Mouse (Mus musculus): ENCODE data around the gene Ergic1. TPM values are rescaled to one million over a fixed set of nuclear protein-coding genes. Genes with fewer than 3 reads are reported as not detected.
A peak's percentile ranks its signal among the peaks of the same experiment; 100 is the strongest.

The Ergic1 gene
- polyA plus RNA-seq, 1 experiment: 218 TPM

GRCm38 (mm10) chr17:26605636-26606035 is 44.3 kb downstream of the Ergic1 start:
- DNase-seq (ENCODE audit: low read depth): no peak
- TF ChIP-seq CTCF (IDR thresholded peaks at IDR 0.05; ENCODE audit: borderline replicate concordance, extremely low read depth, insufficient read depth, insufficient read length): no peak
- no peak for TF ChIP-seq POLR2A (IDR thresholded peaks at IDR 0.05; ENCODE audit: borderline replicate concordance, extremely low read depth, insufficient read depth, insufficient read length, poor library complexity, severe bottlenecking)

GRCm38 (mm10) chr17:26606516-26606915 is 45.2 kb downstream of the Ergic1 start:
- TF ChIP-seq POLR2A (IDR thresholded peaks at IDR 0.05; ENCODE audit: borderline replicate concordance, extremely low read depth, insufficient read depth, insufficient read length, poor library complexity, severe bottlenecking) (no peak), CTCF (IDR thresholded peaks at IDR 0.05; ENCODE audit: borderline replicate concordance, extremely low read depth, insufficient read depth, insufficient read length) (no peak)
- DNase-seq (ENCODE audit: low read depth): no peak

- DNase-seq (ENCODE audit: low read depth): no peak
- TF ChIP-seq POLR2A (IDR thresholded peaks at IDR 0.05; ENCODE audit: borderline replicate concordance, extremely low read depth, insufficient read depth, insufficient read length, poor library complexity, severe bottlenecking): no peak
- TF ChIP-seq CTCF (IDR thresholded peaks at IDR 0.05; ENCODE audit: borderline replicate concordance, extremely low read depth, insufficient read depth, insufficient read length): no peak
These were observed 47.1 kb downstream of the Ergic1 start for GRCm38 (mm10) chr17:26608348-26608747.

GRCm38 (mm10) chr17:26608877-26609276 is 47.6 kb downstream of the Ergic1 start:
- TF ChIP-seq POLR2A (IDR thresholded peaks at IDR 0.05; ENCODE audit: borderline replicate concordance, extremely low read depth, insufficient read depth, insufficient read length, poor library complexity, severe bottlenecking) (no peak), CTCF (IDR thresholded peaks at IDR 0.05; ENCODE audit: borderline replicate concordance, extremely low read depth, insufficient read depth, insufficient read length) (no peak)
- DNase-seq (ENCODE audit: low read depth): no peak

GRCm38 (mm10) chr17:26609820-26610219 is 48.5 kb downstream of the Ergic1 start:
- TF ChIP-seq CTCF (IDR thresholded peaks at IDR 0.05; ENCODE audit: borderline replicate concordance, extremely low read depth, insufficient read depth, insufficient read length): no peak
- TF ChIP-seq POLR2A (IDR thresholded peaks at IDR 0.05; ENCODE audit: borderline replicate concordance, extremely low read depth, insufficient read depth, insufficient read length, poor library complexity, severe bottlenecking): no peak
- no peak for DNase-seq (ENCODE audit: low read depth)

- peak; percentile 27 for DNase-seq (ENCODE audit: low read depth)
- no peak for TF ChIP-seq CTCF (IDR thresholded peaks at IDR 0.05; ENCODE audit: borderline replicate concordance, extremely low read depth, insufficient read depth, insufficient read length)
- TF ChIP-seq POLR2A (IDR thresholded peaks at IDR 0.05; ENCODE audit: borderline replicate concordance, extremely low read depth, insufficient read depth, insufficient read length, poor library complexity, severe bottlenecking): no peak
These were observed 50.0 kb downstream of the Ergic1 start for GRCm38 (mm10) chr17:26611328-26611727.

GRCm38 (mm10) chr17:26611918-26612317 is 50.6 kb downstream of the Ergic1 start:
- TF ChIP-seq POLR2A (IDR thresholded peaks at IDR 0.05; ENCODE audit: borderline replicate concordance, extremely low read depth, insufficient read depth, insufficient read length, poor library complexity, severe bottlenecking): no peak
- TF ChIP-seq CTCF (IDR thresholded peaks at IDR 0.05; ENCODE audit: borderline replicate concordance, extremely low read depth, insufficient read depth, insufficient read length): no peak
- no peak for DNase-seq (ENCODE audit: low read depth)

- DNase-seq (ENCODE audit: low read depth): no peak
- TF ChIP-seq CTCF (IDR thresholded peaks at IDR 0.05; ENCODE audit: borderline replicate concordance, extremely low read depth, insufficient read depth, insufficient read length) (no peak), POLR2A (IDR thresholded peaks at IDR 0.05; ENCODE audit: borderline replicate concordance, extremely low read depth, insufficient read depth, insufficient read length, poor library complexity, severe bottlenecking) (no peak)
These were observed 53.0 kb downstream of the Ergic1 start for GRCm38 (mm10) chr17:26614286-26614685.

GRCm38 (mm10) chr17:26614708-26615486 is 53.6 kb downstream of the Ergic1 start:
- TF ChIP-seq POLR2A (IDR thresholded peaks at IDR 0.05; ENCODE audit: borderline replicate concordance, extremely low read depth, insufficient read depth, insufficient read length, poor library complexity, severe bottlenecking) (no peak), CTCF (IDR thresholded peaks at IDR 0.05; ENCODE audit: borderline replicate concordance, extremely low read depth, insufficient read depth, insufficient read length) (no peak)
- DNase-seq (ENCODE audit: low read depth): no peak

- DNase-seq (ENCODE audit: low read depth): no peak
- TF ChIP-seq CTCF (IDR thresholded peaks at IDR 0.05; ENCODE audit: borderline replicate concordance, extremely low read depth, insufficient read depth, insufficient read length) (no peak), POLR2A (IDR thresholded peaks at IDR 0.05; ENCODE audit: borderline replicate concordance, extremely low read depth, insufficient read depth, insufficient read length, poor library complexity, severe bottlenecking) (no peak)
These were observed 55.4 kb downstream of the Ergic1 start for GRCm38 (mm10) chr17:26616696-26617095.

- TF ChIP-seq POLR2A (IDR thresholded peaks at IDR 0.05; ENCODE audit: borderline replicate concordance, extremely low read depth, insufficient read depth, insufficient read length, poor library complexity, severe bottlenecking): no peak
- TF ChIP-seq CTCF (IDR thresholded peaks at IDR 0.05; ENCODE audit: borderline replicate concordance, extremely low read depth, insufficient read depth, insufficient read length): no peak
- DNase-seq (ENCODE audit: low read depth): no peak
These were observed 57.2 kb downstream of the Ergic1 start for GRCm38 (mm10) chr17:26618498-26618897.

GRCm38 (mm10) chr17:26619577-26619976 is 58.3 kb downstream of the Ergic1 start:
- no peak for TF ChIP-seq CTCF (IDR thresholded peaks at IDR 0.05; ENCODE audit: borderline replicate concordance, extremely low read depth, insufficient read depth, insufficient read length)
- no peak for TF ChIP-seq POLR2A (IDR thresholded peaks at IDR 0.05; ENCODE audit: borderline replicate concordance, extremely low read depth, insufficient read depth, insufficient read length, poor library complexity, severe bottlenecking)
- no peak for DNase-seq (ENCODE audit: low read depth)

Measured in brain, embryonic 14.5 days (tissue).